Mouse (Mus musculus) midbrain, embryonic 16.5 days (tissue): ENCODE data around the gene Olfr6. TPM values are rescaled to one million over a fixed set of nuclear protein-coding genes. Genes with fewer than 3 reads are reported as not detected.
"Not testable (repeated sequence)": the region's sequence is repeated elsewhere in the genome, so short reads cannot be mapped to it uniquely, and the experiment has no call there.

Experiments used
- ATAC-seq: fragments of 200-750 bp; cut with Nextera tagmentation; 2 replicates; pipeline ENCODE4 v1.8.0; 2017; ENCODE audit warnings: moderate TSS enrichment
- H3K27ac ChIP-seq: fragments of 300-500 bp; sonication (generic); 2 replicates; pipeline ENCODE4 v1.5.1; 2014; ENCODE audit warnings: mild to moderate bottlenecking, low read length, mixed read lengths
- H3K27me3 ChIP-seq: fragments of 300-500 bp; sonication (generic); 2 replicates; pipeline ENCODE4 v1.6.1; 2014; ENCODE audit warnings: low read depth, low read length, mixed read lengths; ENCODE audit not compliant: control insufficient read depth, insufficient read depth
- H3K36me3 ChIP-seq: fragments of 300-500 bp; sonication (generic); 2 replicates; pipeline ENCODE4 v1.6.1; 2014; ENCODE audit warnings: mild to moderate bottlenecking, low read length, moderate library complexity, mixed read lengths; ENCODE audit not compliant: control insufficient read depth, insufficient read depth
- H3K4me1 ChIP-seq: fragments of 300-500 bp; sonication (generic); 2 replicates; pipeline ENCODE4 v1.6.1; 2014; ENCODE audit warnings: mild to moderate bottlenecking, low read length, mixed read lengths; ENCODE audit not compliant: control insufficient read depth, insufficient read depth
- H3K4me2 ChIP-seq: fragments of 300-500 bp; sonication (generic); 2 replicates; pipeline ENCODE4 v1.6.1; 2014; ENCODE audit warnings: mild to moderate bottlenecking, low read length, mixed read lengths
- H3K4me3 ChIP-seq: fragments of 300-500 bp; sonication (generic); 2 replicates; pipeline ENCODE4 v1.5.1; 2014; ENCODE audit warnings: low read depth, mild to moderate bottlenecking, low read length, moderate library complexity, mixed read lengths
- H3K9ac ChIP-seq: fragments of 300-500 bp; sonication (generic); 2 replicates; pipeline ENCODE4 v1.6.1; 2014; ENCODE audit warnings: low read depth, low read length, mixed read lengths
- H3K9me3 ChIP-seq: fragments of 300-500 bp; sonication (generic); replicated peaks from 2 replicates; pipeline ENCODE4 v1.6.1; 2014; ENCODE audit warnings: mild to moderate bottlenecking, low read length, mixed read lengths; ENCODE audit not compliant: control insufficient read depth, poor library complexity, severe bottlenecking
- WGBS: fragments of 180-500 bp; shearing (Covaris S2); extraction: QIAGEN DNeasy Blood & Tissue Kit; methylation state at CpG from one replicate; pipeline ENCODE4 v1.1.7; 2014; 5-methylcytosine and 5-hydroxymethylcytosine counted together
- polyA plus RNA-seq: library from polyadenylated mRNA; unstranded; fragments of >200 nt; fragmentation: Nextera tagmentation; extraction: Ambion mirVana; gene quantifications from 2 replicates; pipeline ENCODE4 v1.2.1, GENCODE M21; 2015

Gene Olfr6
- polyA plus RNA-seq, 1 experiment from 2014 or later = not detected

DNA sequence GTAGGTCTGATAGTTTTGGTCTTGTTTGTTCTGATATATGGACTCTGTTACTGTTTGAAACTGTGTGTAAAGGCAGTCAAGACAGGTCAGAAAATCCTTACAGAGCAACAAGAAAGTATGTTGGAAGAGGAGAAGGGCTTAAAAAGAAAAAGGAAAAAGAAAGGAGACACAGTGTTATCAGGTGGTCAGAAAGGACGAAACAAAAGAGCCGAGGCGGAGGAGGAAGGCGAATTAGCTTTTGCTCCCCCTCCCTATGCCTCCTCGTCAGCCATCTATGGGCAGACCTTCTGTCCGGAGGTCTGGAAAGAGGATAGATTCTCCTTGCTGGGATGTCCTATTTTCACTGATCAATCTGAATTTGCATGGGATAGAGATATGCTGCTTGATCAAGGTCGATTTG, 42.8 kb downstream of the Olfr6 start:
- H3K36me3 ChIP-seq, H3K9me3 ChIP-seq, H3K4me2 ChIP-seq, H3K27me3 ChIP-seq, H3K9ac ChIP-seq, H3K4me3 ChIP-seq, H3K27ac ChIP-seq, H3K4me1 ChIP-seq, ATAC-seq: not testable (repeated sequence)
- WGBS = 86% methylated on average over 2 of the region's 7 CpGs

DNA sequence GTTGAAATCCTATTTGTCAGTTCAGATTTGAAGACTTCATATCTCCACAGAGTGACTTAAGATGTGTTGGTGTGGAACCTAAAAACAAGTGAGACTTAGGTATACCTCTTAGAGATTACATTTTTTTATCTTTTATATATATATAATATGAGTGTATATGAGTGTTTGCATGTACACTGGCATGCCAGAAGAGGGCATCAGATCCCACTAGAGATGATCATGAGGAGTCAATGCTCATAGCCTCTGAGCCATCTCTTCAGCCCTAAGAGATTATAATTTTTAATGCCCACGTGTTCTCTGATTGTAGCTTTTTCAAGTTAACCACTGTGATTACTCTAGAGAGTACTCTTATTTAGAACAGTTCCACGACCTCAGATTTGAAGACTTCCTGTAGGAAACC, 56.1 kb downstream of the Olfr6 start, which contains the start of gene Olfr1532-ps1:
Gene Olfr1532-ps1, plus strand, starts transcription at position 326 of the 400 bp plus-strand sequence.
- no peaks in the 10 kb centered on the region for H3K27me3 ChIP-seq
- no peak within 1 kb of the TSS for H3K4me3 ChIP-seq
- no peak within 1 kb of the TSS for H3K27ac ChIP-seq
- no peaks in the 10 kb centered on the region for H3K9me3 ChIP-seq
- no peaks in the 10 kb centered on the region for H3K4me1 ChIP-seq
- H3K9ac ChIP-seq = no peak within 1 kb of the TSS
- H3K36me3 ChIP-seq = no peaks in the 10 kb centered on the region
- no peak within 1 kb of the TSS for H3K4me2 ChIP-seq
- ATAC-seq = no peak
- WGBS = 56% methylated on average over 2 of the region's 2 CpGs

Other genes starting within 250 kb of the Olfr6 start
- not detected in 2 replicates for gene Olfr695, start 247.5 kb downstream of the Olfr6 start, polyA plus RNA-seq
- gene Olfr697, start 221.5 kb downstream of the Olfr6 start, polyA plus RNA-seq = not detected in 2 replicates
- not detected in 2 replicates for gene Olfr698, start 208.5 kb downstream of the Olfr6 start, polyA plus RNA-seq
- gene Olfr699, start 170.7 kb downstream of the Olfr6 start, polyA plus RNA-seq = not detected in 2 replicates
- gene Olfr700, start 155.1 kb downstream of the Olfr6 start, polyA plus RNA-seq = not detected in 2 replicates
- not detected in 2 replicates for gene Olfr701, start 149.8 kb downstream of the Olfr6 start, polyA plus RNA-seq
- not detected in 2 replicates for gene Olfr702, start 130.0 kb downstream of the Olfr6 start, polyA plus RNA-seq
- gene Olfr703, start 120.6 kb downstream of the Olfr6 start, polyA plus RNA-seq = not detected in 2 replicates
- not detected in 2 replicates for gene Olfr704, start 100.8 kb downstream of the Olfr6 start, polyA plus RNA-seq
- gene Olfr705, start 87.0 kb downstream of the Olfr6 start, polyA plus RNA-seq = not detected in 2 replicates
- not detected in 2 replicates for gene Olfr706, start 75.8 kb downstream of the Olfr6 start, polyA plus RNA-seq
- gene Olfr707, start 62.7 kb downstream of the Olfr6 start, polyA plus RNA-seq = not detected in 2 replicates
- gene Olfr1532-ps1, start 55.9 kb downstream of the Olfr6 start, polyA plus RNA-seq = not detected in 2 replicates
- gene Olfr709-ps1, start 31.7 kb downstream of the Olfr6 start, polyA plus RNA-seq = not detected in 2 replicates
- not detected in 2 replicates for gene Olfr710, start 15.6 kb downstream of the Olfr6 start, polyA plus RNA-seq
- not detected in 2 replicates for gene Olfr711, start 11.5 kb upstream of the Olfr6 start, polyA plus RNA-seq
- gene Olfr2, start 42.1 kb upstream of the Olfr6 start, polyA plus RNA-seq = not detected in 2 replicates
- not detected in 2 replicates for gene Olfr713, start 67.2 kb upstream of the Olfr6 start, polyA plus RNA-seq
- gene Olfr714, start 107.0 kb upstream of the Olfr6 start, polyA plus RNA-seq = not detected in 2 replicates
- gene Olfr17, start 129.3 kb upstream of the Olfr6 start, polyA plus RNA-seq = not detected in 2 replicates
- gene Olfr715b, start 146.4 kb upstream of the Olfr6 start, polyA plus RNA-seq = not detected in 2 replicates
- gene Olfr715, start 167.1 kb upstream of the Olfr6 start, polyA plus RNA-seq = not detected in 2 replicates
- gene Olfr716, start 174.4 kb upstream of the Olfr6 start, polyA plus RNA-seq = not detected in 2 replicates
- not detected in 2 replicates for gene Nlrp14, start 203.1 kb upstream of the Olfr6 start, polyA plus RNA-seq
- not detected in 2 replicates for gene Rbmxl2, start 245.5 kb upstream of the Olfr6 start, polyA plus RNA-seq